Mouse (Mus musculus) monocyte, adult 5-6 weeks (primary cell): ENCODE measurements around the gene Smarce1. TPM values are rescaled to one million over a fixed set of nuclear protein-coding genes. Genes with fewer than 3 reads are reported as not detected.

Experiments used
- ATAC-seq: fragments of 153-309, 156-312 bp; replicated peaks from 2 replicates; pipeline ENCODE4 v1.8.0; 2017; ENCODE audit warnings: mild to moderate bottlenecking; ENCODE audit not compliant: low TSS enrichment, insufficient number of reproducible peaks, severe bottlenecking, poor library complexity, low FRiP score
- total RNA-seq: library from RNA; stranded (forward); fragments of 200-1000, 200-491, 200-594 nt; gene quantifications from 3 replicates; pipeline ENCODE4 v1.2.3, GENCODE M21; 2017

Gene Smarce1
- total RNA-seq, 1 experiment from 2014 or later, result 349 TPM

GRCm38 (mm10) chr11:99238468-99238867, 7.7 kb upstream of the Smarce1 start:
- ATAC-seq, result peak; percentile 78

GRCm38 (mm10) chr11:99231049-99231816, 416 bp upstream of the Smarce1 start:
- no peak for ATAC-seq

DNA sequence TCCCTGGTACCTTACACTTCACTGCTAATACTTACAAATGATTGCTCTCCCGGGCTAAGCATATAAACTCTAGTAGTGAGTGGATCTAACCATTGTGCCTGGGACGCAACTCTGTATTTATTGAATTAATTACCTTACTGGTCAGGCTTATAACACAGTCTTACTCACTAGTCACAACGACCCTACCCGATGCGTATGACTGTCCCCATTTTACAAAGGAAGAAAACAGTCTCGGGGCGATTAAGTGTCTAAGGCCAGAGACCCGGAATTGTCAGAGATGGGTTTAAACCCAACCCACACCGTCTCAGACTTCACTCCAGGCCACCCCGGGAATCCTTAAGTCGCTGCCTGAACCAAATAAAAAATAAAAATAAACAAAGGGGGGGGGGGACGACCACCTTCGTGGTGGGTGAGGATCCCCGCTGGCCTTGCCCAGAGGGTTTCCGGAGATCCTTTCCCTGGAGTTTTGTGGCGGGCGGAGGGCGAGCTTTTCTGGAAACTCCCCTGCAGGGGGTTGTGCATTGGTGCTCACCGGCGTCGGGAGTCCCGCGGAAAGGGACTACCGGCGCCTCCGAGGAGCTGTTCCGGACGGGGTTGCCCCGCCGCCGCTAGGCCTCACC, 1.1 kb downstream of the Smarce1 start:
- ATAC-seq, result no peak

GRCm38 (mm10) chr11:99226298-99226697, 4.5 kb downstream of the Smarce1 start:
- no peak for ATAC-seq

- no peak for ATAC-seq
These were observed 7.5 kb downstream of the Smarce1 start for GRCm38 (mm10) chr11:99223310-99223709.

DNA sequence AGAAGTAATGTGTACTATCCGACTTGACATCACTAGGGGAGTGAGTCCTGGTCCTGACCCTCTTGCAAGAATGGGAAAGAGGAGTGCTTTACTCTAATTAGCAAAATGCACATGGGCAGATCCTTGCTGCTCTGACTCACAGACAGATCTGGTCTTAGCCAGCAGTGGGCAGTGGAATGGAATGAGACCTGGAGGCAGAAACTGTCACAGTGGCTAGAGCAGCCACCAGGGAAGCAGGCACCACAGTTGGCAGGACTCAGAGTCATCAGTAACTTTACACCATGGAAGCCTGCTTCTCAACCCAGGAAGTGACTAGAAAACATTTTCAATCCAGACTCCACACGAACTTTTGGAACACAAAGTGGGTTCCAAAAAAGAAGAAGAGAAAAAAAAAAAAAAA, 9.0 kb downstream of the Smarce1 start:
- ATAC-seq, result no peak

DNA sequence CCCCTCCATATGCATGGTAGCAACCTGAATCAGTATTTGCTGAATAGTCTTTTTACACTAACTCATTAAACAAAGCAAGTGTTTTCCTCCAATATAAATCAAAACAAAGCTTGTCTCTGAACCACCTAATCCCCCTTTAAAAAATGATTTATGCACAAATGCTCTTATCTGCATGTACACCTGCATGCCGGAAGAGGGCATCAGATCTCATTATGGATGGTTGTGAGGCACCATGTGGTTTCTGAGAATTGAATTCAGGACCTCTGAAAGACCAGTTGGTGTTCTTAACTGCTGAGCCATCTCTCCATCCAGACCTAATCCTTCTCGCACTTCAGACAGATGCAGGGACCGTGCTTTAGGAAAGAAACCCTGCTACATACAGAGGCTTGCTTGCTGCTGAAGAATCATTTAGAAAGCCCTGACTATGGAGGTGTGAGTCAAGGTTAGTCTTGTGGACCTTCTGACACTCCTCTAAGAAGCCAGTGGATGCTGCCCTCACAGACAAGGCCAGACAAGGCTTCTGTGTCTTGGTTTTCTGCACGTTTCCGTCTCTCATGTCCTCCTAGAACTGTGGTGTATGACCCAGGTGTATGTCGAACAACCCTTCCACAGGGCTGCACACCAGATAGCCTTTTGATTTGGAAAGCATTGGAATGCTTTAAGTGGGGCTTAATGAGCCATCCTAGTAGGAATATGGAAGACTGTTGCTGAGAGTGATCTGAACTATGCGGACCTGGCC, 13.4 kb downstream of the Smarce1 start:
- no peak for ATAC-seq

DNA sequence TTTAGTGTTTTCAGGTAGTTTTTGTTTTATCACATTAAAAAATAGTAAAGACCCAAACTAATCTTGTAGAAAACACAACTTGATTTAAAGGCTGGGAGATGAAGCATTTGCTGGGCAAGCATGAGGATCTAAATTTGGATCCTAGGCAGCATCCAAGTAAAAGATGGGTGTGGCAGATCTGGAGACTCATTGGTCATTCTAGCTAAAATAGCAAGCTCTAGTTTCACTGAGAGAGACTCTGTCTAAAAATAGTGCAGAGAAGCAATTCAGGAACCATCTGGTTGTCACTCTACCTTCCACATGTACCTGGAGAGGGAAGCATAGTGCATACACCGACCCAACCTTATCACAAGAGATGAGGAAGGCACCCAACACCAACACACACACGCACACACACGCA, 14.6 kb downstream of the Smarce1 start:
- ATAC-seq, result no peak

DNA sequence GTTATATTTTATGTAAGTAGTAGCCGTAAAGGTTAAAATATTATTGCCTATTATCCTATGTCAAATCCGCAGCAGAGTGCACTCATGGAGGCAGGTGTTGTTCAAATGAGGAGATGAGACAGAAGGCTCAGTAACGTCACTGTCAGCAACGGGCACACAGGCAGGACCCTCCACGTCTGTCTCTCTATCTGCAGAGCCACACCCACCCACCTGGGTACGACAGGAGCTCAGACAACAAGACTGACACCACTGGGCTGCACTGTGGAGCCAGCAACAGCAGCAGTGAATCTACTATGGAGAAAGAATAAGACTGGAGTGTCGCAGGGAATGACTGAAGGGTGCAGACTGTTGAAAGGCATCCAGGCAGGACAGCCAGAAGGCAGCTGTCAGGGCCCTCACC, 18.1 kb downstream of the Smarce1 start:
- ATAC-seq, result no peak

GRCm38 (mm10) chr11:99211964-99212363, 18.9 kb downstream of the Smarce1 start:
- ATAC-seq, result no peak

GRCm38 (mm10) chr11:99208105-99208669, 22.6 kb downstream of the Smarce1 start:
- no peak for ATAC-seq

- no peak for ATAC-seq
These were observed 23.4 kb downstream of the Smarce1 start for GRCm38 (mm10) chr11:99207449-99207848.

DNA sequence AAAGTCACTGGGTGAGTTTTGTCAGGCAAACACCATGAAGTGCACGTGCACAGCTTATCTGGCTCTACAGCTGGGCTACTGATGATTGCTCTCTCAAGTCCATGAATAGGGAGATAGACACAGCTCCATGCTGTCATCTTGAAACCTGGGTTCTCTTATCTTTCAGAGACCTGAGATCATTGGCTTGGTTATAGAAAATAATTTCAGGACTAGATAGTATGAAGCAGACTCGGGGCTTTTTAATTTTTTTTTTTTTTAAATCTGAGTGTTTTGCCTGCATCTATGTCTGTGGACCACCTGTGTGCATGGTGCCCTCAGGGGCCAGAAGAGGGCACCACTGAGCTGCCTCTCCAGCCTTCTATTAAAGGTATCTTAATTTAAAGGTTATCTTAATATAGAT, 23.9 kb downstream of the Smarce1 start:
- ATAC-seq, result no peak

DNA sequence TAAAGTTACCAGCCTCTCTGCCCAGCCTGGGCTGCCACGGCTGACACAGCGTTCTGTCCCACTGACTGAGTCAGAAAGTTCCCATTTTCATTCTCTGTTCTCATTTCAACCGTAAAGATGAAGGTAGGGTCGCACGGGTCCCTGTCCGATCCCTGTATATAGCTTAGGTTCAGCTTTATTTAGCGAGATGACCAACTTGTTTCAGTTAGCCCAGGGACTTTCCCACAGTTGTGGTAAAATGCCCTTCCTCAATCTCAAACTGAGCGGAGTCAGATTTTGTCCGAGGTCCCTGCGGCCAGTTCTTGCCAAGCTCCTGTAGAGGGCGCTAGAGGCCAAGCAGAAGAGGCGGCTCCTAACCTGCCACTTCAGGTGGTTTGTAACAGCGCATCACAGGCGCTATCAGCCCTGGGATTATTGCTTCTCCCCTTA, 41.6 kb downstream of the Smarce1 start:
- ATAC-seq, result peak; percentile 90

DNA sequence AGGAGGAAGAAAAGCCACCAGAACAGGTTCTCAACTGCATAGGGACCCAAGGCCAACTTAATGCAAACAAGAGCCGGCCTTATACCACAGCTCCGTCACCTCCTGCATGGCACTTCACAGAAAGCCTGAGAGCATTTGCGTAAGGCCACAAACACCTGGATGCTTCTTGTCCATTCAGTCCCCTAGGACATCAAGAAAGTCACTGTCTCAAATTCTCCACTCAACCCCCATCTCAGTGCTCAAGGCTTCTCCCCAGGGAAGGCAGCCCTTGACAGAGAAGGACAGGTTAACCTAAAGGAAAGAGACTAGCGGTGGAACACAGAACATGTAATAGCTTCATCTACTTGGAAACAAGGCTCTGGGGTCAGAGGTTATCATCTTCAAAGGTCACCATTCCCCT, 43.5 kb downstream of the Smarce1 start:
- no peak for ATAC-seq

GRCm38 (mm10) chr11:99186836-99187235, 44.0 kb downstream of the Smarce1 start:
- ATAC-seq, result 0 out of 2 replicates have a peak, but pooled peaks have one; percentile 6

DNA sequence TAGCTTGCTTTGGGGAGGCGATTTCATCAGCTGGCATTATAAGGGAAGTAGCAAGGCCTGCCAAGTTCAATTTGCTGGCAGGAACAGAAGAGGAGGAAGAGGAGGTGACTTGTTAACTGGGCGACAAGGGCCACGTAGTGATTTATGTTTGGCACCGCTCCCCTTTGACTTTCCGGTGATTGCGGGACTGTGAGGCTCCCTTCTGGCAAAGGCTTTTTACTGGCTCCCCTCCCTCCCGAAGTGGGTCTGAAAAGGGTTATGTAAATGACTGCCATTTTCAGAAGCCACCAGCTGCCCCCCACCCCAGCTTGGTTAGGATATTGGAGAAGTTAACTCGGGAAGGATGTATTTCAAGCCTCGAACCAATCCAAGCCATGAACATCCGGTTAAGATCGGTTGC, 48.2 kb downstream of the Smarce1 start:
- ATAC-seq, result peak; percentile 71

DNA sequence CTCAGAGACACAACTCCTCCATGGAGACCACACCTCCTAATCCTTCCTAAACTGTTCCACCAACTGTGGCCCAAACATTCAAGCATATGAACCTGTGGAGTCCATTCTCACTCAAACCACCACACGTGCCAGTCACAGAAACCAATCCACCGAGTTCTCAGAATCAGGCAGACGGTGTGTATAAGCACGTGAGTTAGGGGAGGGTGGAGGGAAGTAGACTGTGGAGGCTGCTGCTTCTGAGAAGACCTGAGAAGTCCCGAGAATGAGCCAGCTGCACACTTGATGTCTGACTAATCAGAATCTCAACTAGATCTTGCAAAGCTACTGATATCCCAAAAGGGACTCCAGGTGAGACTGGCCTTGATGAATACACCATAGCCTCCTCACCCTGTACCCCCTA, 50.7 kb downstream of the Smarce1 start:
- ATAC-seq, result no peak

- no peak for ATAC-seq
These were observed 53.0 kb downstream of the Smarce1 start for GRCm38 (mm10) chr11:99177925-99178198.
